Mouse (Mus musculus) frontal cortex, postnatal 14 days (tissue): ENCODE results near the gene Espl1.
"Not testable (repeated sequence)": the region's sequence is repeated elsewhere in the genome, so short reads cannot be mapped to it uniquely, and the experiment has no call there.

ENCODE experiments used
- DNase-seq, 2 experiments: peaks; one replicate each; pipeline ENCODE4 v3.0.0; 2022; ENCODE audit warnings: low spot score in 2 of 2

Gene Espl1

GRCm38 (mm10) chr15:102335254-102335653 lies 39.2 kb downstream of the Espl1 start:
- no peak for DNase-seq

GRCm38 (mm10) chr15:102335925-102336324 lies 39.9 kb downstream of the Espl1 start:
- DNase-seq, result not testable (repeated sequence)

- DNase-seq, result no peak
These were observed 40.9 kb downstream of the Espl1 start for GRCm38 (mm10) chr15:102336946-102337345.

DNA sequence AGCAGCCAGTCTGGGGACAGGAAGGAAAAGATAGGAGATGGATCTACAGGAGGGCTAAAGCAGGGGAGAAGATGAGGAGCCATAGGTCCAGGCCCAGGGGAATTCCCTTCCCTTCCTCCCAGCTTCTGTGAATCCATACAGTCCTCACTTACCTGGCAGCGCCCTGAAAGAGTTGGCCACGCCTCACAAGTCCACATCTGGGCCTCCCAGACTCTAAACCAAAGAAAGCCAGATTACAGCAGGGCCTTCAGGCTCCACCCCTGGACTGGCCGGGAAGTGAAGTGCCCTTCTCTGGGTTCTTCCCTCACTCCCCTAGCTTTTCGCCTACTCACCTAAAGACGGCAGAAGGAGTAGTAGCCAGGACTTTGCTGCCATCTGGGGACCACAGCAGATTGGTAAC lies 43.5 kb downstream of the Espl1 start:
- DNase-seq, result no peak

DNA sequence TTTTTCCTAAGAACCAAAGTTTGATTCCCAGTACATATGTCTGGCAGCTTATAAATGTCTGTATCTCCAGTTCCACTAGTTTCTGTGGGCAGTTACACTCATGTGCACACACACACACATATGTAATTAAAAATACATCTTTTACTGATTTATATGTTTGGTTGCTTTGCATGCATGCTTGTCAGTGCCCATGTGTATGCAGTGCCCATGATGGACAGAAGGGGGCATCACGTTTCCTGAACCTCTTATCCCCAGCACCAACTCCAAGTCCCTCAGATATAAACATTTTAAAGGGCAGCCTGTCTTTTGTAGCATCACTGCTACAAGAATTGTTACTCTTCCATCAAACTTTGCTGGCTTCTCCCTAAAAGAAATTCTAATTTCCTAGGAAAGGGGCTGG lies 45.5 kb downstream of the Espl1 start:
- DNase-seq, result no peak

DNA sequence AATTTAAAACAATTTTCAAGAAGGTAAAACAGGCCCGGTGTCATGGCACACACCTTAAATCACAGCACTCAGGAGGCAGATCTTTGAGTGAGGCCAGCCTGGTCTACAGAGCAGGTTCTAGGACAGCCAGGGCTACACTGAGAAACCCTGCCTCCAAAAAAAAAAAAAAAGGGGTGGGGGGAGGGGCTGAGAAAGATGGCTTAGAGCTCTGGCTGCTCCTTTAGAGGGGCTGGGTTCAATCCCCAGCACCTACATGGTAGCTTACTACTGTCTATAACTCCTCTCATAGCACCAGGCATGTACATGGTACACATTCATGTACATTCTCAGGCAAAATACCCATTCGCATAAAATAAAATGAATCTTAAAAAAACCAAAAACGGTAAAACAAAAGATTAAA lies 48.4 kb downstream of the Espl1 start:
- DNase-seq, result no peak

DNA sequence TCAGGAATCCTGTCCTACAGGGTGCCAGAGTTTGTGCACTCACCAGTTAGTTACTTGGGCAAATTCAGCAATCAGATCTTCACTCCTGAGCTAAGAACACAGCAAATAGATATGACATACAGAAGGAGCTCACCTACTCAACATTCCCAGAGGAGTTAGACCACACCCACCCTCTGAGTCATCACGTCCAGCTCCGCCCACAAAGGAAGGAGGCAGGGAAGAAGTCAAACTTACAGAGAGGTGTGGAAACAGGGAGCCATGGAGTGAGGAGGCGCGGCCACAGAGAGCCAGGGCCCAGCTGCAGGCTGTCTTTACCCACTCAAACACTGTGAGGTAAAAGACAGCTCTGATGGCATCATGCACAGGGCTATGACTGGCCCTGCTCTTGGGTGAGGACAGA lies 50.4 kb downstream of the Espl1 start:
- DNase-seq, result no peak

DNA sequence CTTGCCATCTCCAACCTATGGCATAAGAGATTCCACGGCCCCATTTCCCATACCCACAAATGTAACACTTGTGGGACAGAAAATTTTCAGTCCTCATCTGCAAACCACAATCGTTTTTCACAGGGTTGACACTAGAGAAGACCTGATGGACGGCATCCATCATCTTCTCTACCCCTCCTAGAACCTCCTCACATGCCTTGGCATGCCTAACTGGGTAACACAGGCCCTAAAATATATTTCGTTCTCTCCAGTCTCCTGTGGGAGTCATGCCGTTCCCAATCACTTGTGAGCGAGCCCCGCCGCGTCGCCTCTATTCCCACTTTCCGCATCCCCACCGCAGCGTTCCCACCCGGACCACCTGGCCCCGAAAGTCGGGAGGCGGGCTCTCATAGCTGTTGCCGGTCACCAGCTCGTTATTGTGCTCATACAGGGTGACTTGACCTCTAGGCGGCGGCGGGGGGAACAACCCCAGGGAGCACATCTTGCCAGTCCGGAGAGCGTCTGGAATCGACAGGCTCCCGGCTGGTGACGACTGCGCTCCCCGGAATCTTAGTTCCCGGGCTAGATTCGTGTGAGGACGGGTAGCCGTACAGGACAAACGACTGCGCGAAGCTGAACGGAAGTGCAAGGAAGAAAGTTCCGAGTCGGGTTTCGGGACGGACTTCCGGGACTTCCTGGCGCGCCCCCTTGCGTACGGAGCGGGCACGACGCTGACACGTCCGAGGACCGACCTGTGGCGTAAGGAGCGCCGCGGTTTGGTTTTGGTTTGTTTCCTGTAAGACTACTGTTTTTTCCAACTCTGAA lies 54.3 kb downstream of the Espl1 start, which contains the start of gene Aaas:
Aaas (minus strand) TSS at position 634 of the 804 bp plus-strand sequence.
- peak; percentile 86 to 92 for DNase-seq

DNA sequence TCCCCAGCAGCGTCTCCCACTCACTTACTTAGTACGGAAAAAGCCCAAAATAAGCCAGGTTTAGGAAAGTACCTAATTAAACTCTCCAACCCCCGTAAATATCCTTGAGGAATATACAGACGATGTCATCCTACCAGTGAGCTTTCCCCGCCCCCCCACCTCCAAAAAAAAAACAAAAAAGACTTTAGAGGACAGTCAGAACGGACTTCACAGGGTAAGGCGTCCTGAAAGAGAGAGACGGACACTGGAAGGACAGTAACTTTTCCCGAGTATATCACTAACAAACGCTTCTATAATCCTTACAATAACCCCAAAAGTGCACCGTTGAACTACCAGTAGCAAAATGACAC lies 54.9 kb downstream of the Espl1 start:
- no peak for DNase-seq

GRCm38 (mm10) chr15:102352177-102352576 lies 56.1 kb downstream of the Espl1 start:
- DNase-seq, result no peak

DNA sequence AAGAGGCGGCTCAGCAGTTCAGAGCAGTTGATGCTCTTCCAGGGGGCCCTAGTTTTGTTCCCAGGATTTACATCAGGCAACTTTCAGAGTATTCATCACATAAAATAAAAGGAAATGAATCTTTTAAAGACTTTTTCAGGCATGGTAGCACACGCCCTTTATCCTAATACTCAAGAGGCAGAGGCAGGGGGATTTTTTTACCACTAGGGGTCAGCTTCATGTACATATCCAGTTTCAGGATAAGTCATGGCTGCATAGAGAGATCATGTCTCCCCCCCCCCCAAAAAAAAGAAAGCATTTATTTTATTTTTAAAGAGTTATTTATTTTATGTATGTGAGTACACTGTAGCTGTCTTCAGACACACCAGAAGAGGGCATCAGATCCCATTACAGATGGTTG lies 57.9 kb downstream of the Espl1 start:
- DNase-seq, result no peak

- DNase-seq, result peak in 1 of 2 experiments; percentile 34
These were observed 59.2 kb downstream of the Espl1 start for GRCm38 (mm10) chr15:102355134-102355870.

GRCm38 (mm10) chr15:102355871-102356441 lies 59.9 kb downstream of the Espl1 start:
- DNase-seq, result no peak

DNA sequence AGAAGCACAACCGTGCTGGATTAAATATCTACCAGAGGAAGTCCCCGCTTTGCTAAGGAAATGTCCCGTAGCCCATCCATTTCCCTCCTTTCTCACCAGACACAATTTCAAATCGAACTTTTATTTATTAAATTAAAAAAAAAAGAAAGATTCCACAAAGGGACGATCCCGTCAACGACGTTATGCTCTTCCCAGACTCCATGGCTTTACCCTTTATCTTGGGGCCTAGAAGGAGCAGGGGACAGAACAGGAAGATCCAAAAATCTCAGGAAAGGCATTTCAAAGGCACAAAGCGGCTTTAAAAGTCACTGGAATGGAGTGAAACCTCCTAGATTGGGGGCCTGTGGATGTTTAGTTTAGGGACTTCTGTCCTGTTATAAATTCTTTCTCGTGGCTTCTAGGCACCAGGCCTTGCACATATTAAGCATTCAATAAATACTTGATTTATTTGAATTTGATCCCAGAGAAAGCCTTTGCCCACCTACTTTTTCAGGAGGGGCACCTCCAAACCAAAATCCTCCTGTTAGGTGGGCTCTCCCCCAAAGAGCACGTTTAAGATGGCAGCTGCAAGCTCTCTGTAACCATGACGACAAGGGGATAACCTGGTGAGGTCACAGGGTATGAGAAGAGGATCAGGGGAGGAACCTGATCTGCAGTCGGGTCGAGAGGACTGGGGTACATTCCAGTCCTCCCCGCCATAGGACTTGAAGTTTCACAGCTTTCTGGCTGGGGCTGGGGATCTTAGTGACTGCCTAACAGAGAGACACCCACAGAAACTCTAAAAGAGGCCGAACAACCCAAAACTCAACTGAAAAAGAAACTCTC lies 60.6 kb downstream of the Espl1 start:
- DNase-seq, result no peak

- no peak for DNase-seq
These were observed 62.1 kb downstream of the Espl1 start for GRCm38 (mm10) chr15:102358126-102358525.

- DNase-seq, result no peak
These were observed 62.8 kb downstream of the Espl1 start for GRCm38 (mm10) chr15:102358834-102359233.

DNA sequence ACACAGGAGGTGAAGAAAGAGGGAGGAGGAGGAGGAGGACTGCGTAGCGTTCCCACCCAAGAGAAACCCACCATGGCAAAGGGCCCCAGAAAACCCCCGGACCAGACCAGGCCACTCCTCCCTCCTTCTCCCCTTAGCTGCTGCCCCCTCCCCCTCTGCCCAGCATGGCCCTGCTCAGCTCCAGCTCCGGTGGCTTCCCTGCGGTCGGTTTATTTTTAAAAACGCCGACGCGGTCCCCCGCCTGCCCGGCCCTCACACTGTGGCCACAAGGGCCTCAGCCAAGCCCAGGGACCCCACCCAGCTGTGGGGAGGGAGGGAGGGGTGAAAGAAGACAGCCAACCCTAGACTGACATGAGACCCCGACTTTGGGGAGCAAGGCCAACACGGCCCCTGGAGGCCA lies 66.6 kb downstream of the Espl1 start:
- no peak for DNase-seq

DNA sequence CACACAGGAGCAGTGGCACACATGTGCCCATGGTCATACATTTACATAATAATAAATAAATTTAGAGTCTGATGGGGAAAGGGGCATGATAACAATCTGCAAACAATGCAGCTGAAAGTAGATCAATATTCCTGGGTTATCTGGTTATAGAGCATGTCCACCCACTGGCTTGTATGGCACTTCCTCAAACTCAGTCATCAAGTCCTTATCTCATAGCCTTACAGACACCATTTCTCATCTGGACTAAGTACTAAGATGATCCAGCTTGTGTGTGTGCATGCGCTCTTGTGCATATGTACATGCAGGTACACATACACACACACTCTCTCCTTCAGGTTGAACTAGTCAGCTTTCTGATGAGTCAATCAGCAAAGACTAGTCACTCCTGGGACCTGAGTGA lies 68.6 kb downstream of the Espl1 start:
- DNase-seq, result no peak

GRCm38 (mm10) chr15:102366238-102366637 lies 70.2 kb downstream of the Espl1 start:
- DNase-seq, result no peak

GRCm38 (mm10) chr15:102366733-102367344 lies 70.8 kb downstream of the Espl1 start, which contains the start of gene Sp7:
Sp7 (minus strand) TSS chr15:102367182.
- DNase-seq, result no peak

GRCm38 (mm10) chr15:102369972-102370371 lies 73.9 kb downstream of the Espl1 start:
- DNase-seq, result no peak
